Mouse (Mus musculus) liver, postnatal 0 days (tissue): ENCODE data around the gene Celsr1. TPM values are rescaled to one million over a fixed set of nuclear protein-coding genes. Genes with fewer than 3 reads are reported as not detected.
"Not testable (repeated sequence)": the region's sequence is repeated elsewhere in the genome, so short reads cannot be mapped to it uniquely, and the experiment has no call there.

ENCODE experiments used
- ATAC-seq: fragments of 200-750 bp; cut with Nextera tagmentation; 2 replicates; pipeline ENCODE4 v1.8.0; 2017; ENCODE audit warnings: mild to moderate bottlenecking, moderate library complexity
- DNase-seq: peaks from one replicate; pipeline ENCODE4 v3.0.0-alpha.2; 2016
- H3K27ac ChIP-seq: fragments of 300-500 bp; sonication (generic); 2 replicates; pipeline ENCODE4 v1.5.1; 2014; ENCODE audit warnings: antibody characterized with exemption, moderate library complexity, mild to moderate bottlenecking, low read depth
- H3K27me3 ChIP-seq: fragments of 300-500 bp; sonication (generic); 2 replicates; pipeline ENCODE4 v1.6.1; 2014; ENCODE audit warnings: low read length, control low read depth, mixed read lengths; ENCODE audit not compliant: insufficient read depth
- H3K36me3 ChIP-seq: fragments of 300-500 bp; sonication (generic); replicated peaks from 2 replicates; pipeline ENCODE4 v1.6.1; 2014; ENCODE audit warnings: mild to moderate bottlenecking, control low read depth, low read length, moderate library complexity, mixed read lengths; ENCODE audit not compliant: insufficient read depth
- H3K4me1 ChIP-seq: fragments of 300-500 bp; sonication (generic); 2 replicates; pipeline ENCODE4 v1.6.1; 2014; ENCODE audit warnings: antibody characterized with exemption, mild to moderate bottlenecking, control low read depth; ENCODE audit not compliant: insufficient read depth
- H3K4me2 ChIP-seq: fragments of 300-500 bp; sonication (generic); 2 replicates; pipeline ENCODE4 v1.6.1; 2014; ENCODE audit warnings: low read depth, mild to moderate bottlenecking, low read length, moderate library complexity, mixed read lengths
- H3K4me3 ChIP-seq: fragments of 300-500 bp; sonication (generic); 2 replicates; pipeline ENCODE4 v1.5.1; 2014; ENCODE audit warnings: low read depth, low read length
- H3K9ac ChIP-seq: fragments of 300-500 bp; sonication (generic); replicated peaks from 2 replicates; pipeline ENCODE4 v1.6.1; 2014; ENCODE audit warnings: mild to moderate bottlenecking, moderate library complexity
- H3K9me3 ChIP-seq: fragments of 300-500 bp; sonication (generic); 2 replicates; pipeline ENCODE4 v1.6.1; 2016; ENCODE audit warnings: mild to moderate bottlenecking, control low read depth, low read length, mixed read lengths
- CTCF ChIP-seq: sonication (generic); IDR thresholded peaks from 2 replicates; pipeline ENCODE4 v1.5.1; 2016; ENCODE audit warnings: antibody characterized with exemption, low read depth
- EP300 ChIP-seq: IDR thresholded peaks from 2 replicates; pipeline ENCODE4 v1.6.1; 2016; ENCODE audit warnings: antibody characterized with exemption, low read depth, mild to moderate bottlenecking
- WGBS: fragments of 180-500 bp; shearing (Covaris S2); extraction: QIAGEN DNeasy Blood & Tissue Kit; methylation state at CpG from one replicate; pipeline ENCODE4 v1.1.7; 2014; ENCODE audit not compliant: insufficient replicate concordance; 5-methylcytosine and 5-hydroxymethylcytosine counted together
- polyA plus RNA-seq: library from polyadenylated mRNA; unstranded; fragments of >200 nt; fragmentation: Nextera tagmentation; extraction: Ambion mirVana; gene quantifications from 2 replicates; pipeline ENCODE4 v1.2.1, GENCODE M21; 2015

Gene Celsr1
- polyA plus RNA-seq, 1 experiment from 2014 or later, result 0.09 TPM

- no peaks in the 10 kb centered on the region for H3K9me3 ChIP-seq
- ATAC-seq (peak; percentile 77), DNase-seq (peak; percentile 77)
- no peak overlapping the region for H3K9ac ChIP-seq
- H3K27ac ChIP-seq, result no peak overlapping the region
- H3K4me1 ChIP-seq, result no peaks in the 10 kb centered on the region
- TF ChIP-seq CTCF (peak; percentile 95), EP300 (no peak)
- no peak overlapping the region for H3K4me3 ChIP-seq
- H3K36me3 ChIP-seq, result peaks cover 73% of the 10 kb centered on the region
- no peak overlapping the region for H3K4me2 ChIP-seq
- WGBS, result 41% methylated on average over 6 of the region's 6 CpGs
- H3K27me3 ChIP-seq, result no peaks in the 10 kb centered on the region
These were observed 165.9 kb downstream of the Celsr1 start for GRCm38 (mm10) chr15:85867696-85868095.

GRCm38 (mm10) chr15:85865913-85866312 is 167.7 kb downstream of the Celsr1 start:
- not testable (repeated sequence) for H3K9ac ChIP-seq, H3K27me3 ChIP-seq, H3K9me3 ChIP-seq, H3K4me1 ChIP-seq, H3K4me2 ChIP-seq, DNase-seq, H3K4me3 ChIP-seq, H3K27ac ChIP-seq, ATAC-seq
- H3K36me3 ChIP-seq, result peaks cover 61% of the 10 kb centered on the region
- 98% methylated on average over 7 of the region's 7 CpGs for WGBS

GRCm38 (mm10) chr15:85859490-85860031 is 174.0 kb downstream of the Celsr1 start, which contains the start of gene Gtse1:
TSS of gene Gtse1 (plus strand) at chr15:85859745.
- ATAC-seq, result peak; percentile 99
- no peaks in the 10 kb centered on the region for H3K27me3 ChIP-seq
- H3K36me3 ChIP-seq, result peaks cover 23% of the 10 kb centered on the region
- H3K4me3 ChIP-seq, result peak within 1 kb of the TSS; percentile 84
- whole genome bisulfite sequencing, result under 1% methylated on average over 42 of the region's 42 CpGs
- H3K27ac ChIP-seq, result peak within 1 kb of the TSS; percentile 49; the same call in 1 of the 2 replicates
- DNase-seq, result peak; percentile 94
- peak within 1 kb of the TSS; percentile 77 for H3K9ac ChIP-seq
- peak within 1 kb of the TSS; percentile 90 for H3K4me2 ChIP-seq
- no peaks in the 10 kb centered on the region for H3K9me3 ChIP-seq
- H3K4me1 ChIP-seq, result peaks cover 20% of the 10 kb centered on the region
- no peak for TF ChIP-seq CTCF
- no peak for TF ChIP-seq EP300

- Histone ChIP-seq H3K27ac (0 out of 2 replicates have a peak overlapping the region, but pooled peaks have one; percentile 49), H3K9me3 (no peaks in the 10 kb centered on the region), H3K9ac (peak overlapping the region; percentile 61), H3K4me1 (peaks cover 20% of the 10 kb centered on the region), H3K4me3 (peak overlapping the region; percentile 84), H3K36me3 (peaks cover 18% of the 10 kb centered on the region), H3K4me2 (peak overlapping the region; percentile 90), H3K27me3 (no peaks in the 10 kb centered on the region)
- WGBS, result 11% methylated on average over 15 of the region's 15 CpGs
- TF ChIP-seq CTCF (no peak), EP300 (no peak)
- ATAC-seq, result peak; percentile 2; the same call in 1 of the 2 replicates
- peak; percentile 24 for DNase-seq
These were observed 174.5 kb downstream of the Celsr1 start for GRCm38 (mm10) chr15:85858980-85859489.

- no peak for DNase-seq
- TF ChIP-seq CTCF (peak; percentile 48), EP300 (no peak)
- Histone ChIP-seq H3K4me1 (no peaks in the 10 kb centered on the region; the same call in 1 of the 2 replicates), H3K4me3 (no peak overlapping the region), H3K27ac (no peak overlapping the region), H3K4me2 (no peak overlapping the region), H3K9ac (no peak overlapping the region), H3K36me3 (peaks cover 5% of the 10 kb centered on the region; the same call in 1 of the 2 replicates), H3K27me3 (no peaks in the 10 kb centered on the region), H3K9me3 (no peaks in the 10 kb centered on the region)
- ATAC-seq, result no peak
- 75% methylated on average over 12 of the region's 12 CpGs for WGBS
These were observed 181.8 kb downstream of the Celsr1 start for GRCm38 (mm10) chr15:85851656-85852392.

Other genes starting within 250 kb of the Celsr1 start
- gene Cdpf1, start 222.1 kb downstream of the Celsr1 start, polyA plus RNA-seq, result 12.9 and 14.1 TPM in 2 replicates
- 0.02 TPM in 1 of 2 replicates, not detected in the other for gene Pkdrej, start 212.0 kb downstream of the Celsr1 start, polyA plus RNA-seq
- 16.2 and 17.6 TPM in 2 replicates for gene Ttc38, start 201.5 kb downstream of the Celsr1 start, polyA plus RNA-seq
- gene Gtse1, start 174.0 kb downstream of the Celsr1 start, polyA plus RNA-seq, result 8.2 and 8.9 TPM in 2 replicates
- gene Trmu, start 154.5 kb downstream of the Celsr1 start, polyA plus RNA-seq, result 13.9 and 15.3 TPM in 2 replicates
- gene Gramd4, start 23.9 kb upstream of the Celsr1 start, polyA plus RNA-seq, result 3.2 and 3.7 TPM in 2 replicates
- gene Cerk, start 152.4 kb upstream of the Celsr1 start, polyA plus RNA-seq, result 5.5 and 6.1 TPM in 2 replicates
- gene Tbc1d22a, start 180.7 kb upstream of the Celsr1 start, polyA plus RNA-seq, result 6.0 and 6.4 TPM in 2 replicates